Mouse (Mus musculus): ENCODE data around the gene Fbn1. TPM values are rescaled to one million over a fixed set of nuclear protein-coding genes. Genes with fewer than 3 reads are reported as not detected.

Gene Fbn1
- total RNA-seq, 2 experiments from 2014 or later = 163 TPM

- no peak for DNase-seq
- intact Hi-C loops (cut with DNase I) = no loop called here
These were observed 151.7 kb downstream of the Fbn1 start for GRCm38 (mm10) chr2:125356068-125356467.

GRCm38 (mm10) chr2:125355216-125355971, 152.4 kb downstream of the Fbn1 start:
- DNase-seq = peak; percentile 30 to 47
- intact Hi-C loops (cut with DNase I) = no loop called here

- no peak for DNase-seq
- intact Hi-C loops (cut with DNase I) = no loop called here
These were observed 153.2 kb downstream of the Fbn1 start for GRCm38 (mm10) chr2:125354587-125354986.

GRCm38 (mm10) chr2:125349144-125349543, 158.6 kb downstream of the Fbn1 start:
- peak; percentile 29 to 59 for DNase-seq
- intact Hi-C loops (cut with DNase I) = no loop called here

GRCm38 (mm10) chr2:125342181-125342950, 165.4 kb downstream of the Fbn1 start:
- intact Hi-C loops (cut with DNase I) = no loop called here
- DNase-seq = no peak

GRCm38 (mm10) chr2:125340381-125340780, 167.4 kb downstream of the Fbn1 start:
- DNase-seq = no peak
- intact Hi-C loops (cut with DNase I) = no loop called here

GRCm38 (mm10) chr2:125337239-125337638, 170.6 kb downstream of the Fbn1 start:
- DNase-seq = no peak
- intact Hi-C loops (cut with DNase I) = no loop called here

- intact Hi-C loops (cut with DNase I) = no loop called here
These were observed 172.6 kb downstream of the Fbn1 start for GRCm38 (mm10) chr2:125335206-125335605.

GRCm38 (mm10) chr2:125334163-125334562, 173.6 kb downstream of the Fbn1 start:
- peak in 1 of 2 experiments; percentile 50 for DNase-seq
- intact Hi-C loops (cut with DNase I) = no loop called here

More at GRCm38 (mm10) chr2:125335206-125335605, 172.6 kb downstream of the Fbn1 start:
- DNase-seq = no peak

- intact Hi-C loops (cut with DNase I) = no loop called here
- no peak for DNase-seq
These were observed 176.2 kb downstream of the Fbn1 start for GRCm38 (mm10) chr2:125331581-125331980.

- DNase-seq = no peak
- intact Hi-C loops (cut with DNase I) = no loop called here
These were observed 177.3 kb downstream of the Fbn1 start for GRCm38 (mm10) chr2:125330506-125330905.

GRCm38 (mm10) chr2:125325125-125325855, 182.5 kb downstream of the Fbn1 start:
- intact Hi-C loops (cut with DNase I) = no loop called here
- DNase-seq = no peak

GRCm38 (mm10) chr2:125324455-125324854, 183.3 kb downstream of the Fbn1 start:
- no peak for DNase-seq
- intact Hi-C loops (cut with DNase I) = loop anchor here (5.0 kb wide), 1 partner anchor 62 kb away; no protein-coding TSS in a partner anchor

- DNase-seq = no peak
- intact Hi-C loops (cut with DNase I) = loop anchor here (5.0 kb wide), 1 partner anchor 61 kb away; no protein-coding TSS in a partner anchor
These were observed 184.4 kb downstream of the Fbn1 start for GRCm38 (mm10) chr2:125323347-125323746.

GRCm38 (mm10) chr2:125322581-125322980, 185.2 kb downstream of the Fbn1 start:
- no peak for DNase-seq
- intact Hi-C loops (cut with DNase I) = loop anchor here (5.0 kb wide), 1 partner anchor 60 kb away; no protein-coding TSS in a partner anchor

- intact Hi-C loops (cut with DNase I) = loop anchor here (5.0 kb wide), 1 partner anchor 59 kb away; no protein-coding TSS in a partner anchor
- no peak for DNase-seq
These were observed 186.7 kb downstream of the Fbn1 start for GRCm38 (mm10) chr2:125321071-125321470.

GRCm38 (mm10) chr2:125319651-125320050, 188.1 kb downstream of the Fbn1 start:
- DNase-seq = no peak

GRCm38 (mm10) chr2:125318371-125319061, 189.3 kb downstream of the Fbn1 start:
- DNase-seq = peak in 1 of 2 experiments; percentile 32
- intact Hi-C loops (cut with DNase I) = no loop called here

More at GRCm38 (mm10) chr2:125319651-125320050, 188.1 kb downstream of the Fbn1 start:
- intact Hi-C loops (cut with DNase I) = loop anchor here (5.0 kb wide), 1 partner anchor 57 kb away; no protein-coding TSS in a partner anchor

- intact Hi-C loops (cut with DNase I) = no loop called here
These were observed 192.6 kb downstream of the Fbn1 start for GRCm38 (mm10) chr2:125315203-125315602.

More at GRCm38 (mm10) chr2:125315203-125315602, 192.6 kb downstream of the Fbn1 start:
- DNase-seq = no peak

Data from heart, postnatal 14 days (tissue).